Mouse (Mus musculus) neural tube, embryonic 14.5 days (tissue): ENCODE results near the gene Atg7. TPM values are rescaled to one million over a fixed set of nuclear protein-coding genes. Genes with fewer than 3 reads are reported as not detected.

Experiments
- ATAC-seq: fragments of 200-750 bp; cut with Nextera tagmentation; 2 replicates; pipeline ENCODE4 v1.8.0; 2017; ENCODE audit warnings: low read depth, mild to moderate bottlenecking, moderate TSS enrichment, moderate library complexity
- H3K27ac ChIP-seq: fragments of 300-500 bp; sonication (generic); 2 replicates; pipeline ENCODE4 v1.5.1; 2014; ENCODE audit warnings: low read depth, mild to moderate bottlenecking, control low read depth, low read length, moderate library complexity, mixed read lengths
- H3K27me3 ChIP-seq: fragments of 300-500 bp; sonication (generic); 2 replicates; pipeline ENCODE4 v1.6.1; 2014; ENCODE audit warnings: low read length; ENCODE audit not compliant: control insufficient read depth, insufficient read depth
- H3K36me3 ChIP-seq: fragments of 300-500 bp; sonication (generic); 2 replicates; pipeline ENCODE4 v1.6.1; 2014; ENCODE audit warnings: low read length, mixed read lengths; ENCODE audit not compliant: control insufficient read depth, insufficient read depth
- H3K4me1 ChIP-seq: fragments of 300-500 bp; sonication (generic); 2 replicates; pipeline ENCODE4 v1.6.1; 2014; ENCODE audit warnings: low read length; ENCODE audit not compliant: control insufficient read depth, insufficient read depth
- H3K4me2 ChIP-seq: fragments of 300-500 bp; sonication (generic); 2 replicates; pipeline ENCODE4 v1.6.1; 2014; ENCODE audit warnings: mild to moderate bottlenecking, low read depth, low read length, control low read depth
- H3K4me3 ChIP-seq: fragments of 300-500 bp; sonication (generic); 2 replicates; pipeline ENCODE4 v1.5.1; 2014; ENCODE audit warnings: low read depth, low read length, control low read depth, mixed read lengths
- H3K9ac ChIP-seq: fragments of 300-500 bp; sonication (generic); replicated peaks from 2 replicates; pipeline ENCODE4 v1.6.1; 2014; ENCODE audit warnings: low read depth, mild to moderate bottlenecking, control low read depth, low read length, mixed read lengths
- H3K9me3 ChIP-seq: fragments of 300-500 bp; sonication (generic); 2 replicates; pipeline ENCODE4 v1.6.1; 2016; ENCODE audit warnings: low read length; ENCODE audit not compliant: control insufficient read depth
- WGBS: fragments of 180-500 bp; shearing (Covaris S2); extraction: QIAGEN DNeasy Blood & Tissue Kit; methylation state at CpG from one replicate; pipeline ENCODE4 v1.1.7; 2014; 5-methylcytosine and 5-hydroxymethylcytosine counted together
- polyA plus RNA-seq: library from polyadenylated mRNA; unstranded; fragments of >200 nt; fragmentation: Nextera tagmentation; extraction: Ambion mirVana; gene quantifications from 2 replicates; pipeline ENCODE4 v1.2.1, GENCODE M21; 2014

Gene Atg7
- polyA plus RNA-seq, 1 experiment from 2014 or later, result 15.7 TPM

GRCm38 (mm10) chr6:114682092-114682711, 39.3 kb downstream of the Atg7 start:
- Histone ChIP-seq H3K27me3 (no peaks in the 10 kb centered on the region), H3K9ac (no peak overlapping the region), H3K36me3 (0 out of 2 replicates have a peak, but pooled peaks cover 4% of the 10 kb centered on the region), H3K27ac (no peak overlapping the region), H3K4me3 (no peak overlapping the region), H3K4me1 (no peaks in the 10 kb centered on the region), H3K4me2 (no peak overlapping the region), H3K9me3 (no peaks in the 10 kb centered on the region)
- no peak for ATAC-seq
- 16% methylated on average over 9 of the region's 9 CpGs for WGBS

DNA sequence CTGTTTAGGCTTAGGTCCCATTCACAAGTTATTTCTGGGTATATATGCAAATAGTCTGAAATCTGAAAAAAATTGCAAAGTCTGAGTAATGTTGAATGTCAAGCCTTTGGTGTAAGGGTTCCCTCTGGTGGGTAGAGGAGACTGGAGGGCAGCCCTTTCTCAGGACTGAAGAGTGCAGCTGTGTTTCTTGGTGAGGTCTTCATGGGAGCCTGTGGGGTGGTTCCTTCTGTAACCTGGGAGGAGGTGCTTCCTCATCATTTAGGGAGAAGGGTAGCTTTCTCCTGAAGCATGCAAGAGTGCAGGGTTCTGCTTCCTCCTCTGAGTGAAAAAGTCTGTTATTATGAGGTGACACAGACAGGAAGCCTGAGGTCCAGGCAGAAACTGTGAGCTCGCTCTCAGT, 40.8 kb downstream of the Atg7 start:
- ATAC-seq, result no peak
- Histone ChIP-seq H3K27me3 (no peaks in the 10 kb centered on the region), H3K4me1 (no peaks in the 10 kb centered on the region), H3K9me3 (no peaks in the 10 kb centered on the region), H3K9ac (no peak overlapping the region), H3K36me3 (0 out of 2 replicates have a peak, but pooled peaks cover 4% of the 10 kb centered on the region), H3K27ac (no peak overlapping the region), H3K4me2 (no peak overlapping the region), H3K4me3 (no peak overlapping the region)
- WGBS, result 91% methylated on average over 1 of the region's 1 CpGs

- H3K4me3 ChIP-seq, result no peak overlapping the region
- H3K36me3 ChIP-seq, result 0 out of 2 replicates have a peak, but pooled peaks cover 4% of the 10 kb centered on the region
- no peaks in the 10 kb centered on the region for H3K4me1 ChIP-seq
- no peaks in the 10 kb centered on the region for H3K27me3 ChIP-seq
- H3K27ac ChIP-seq, result no peak overlapping the region
- ATAC-seq, result no peak
- H3K4me2 ChIP-seq, result no peak overlapping the region
- WGBS, result 60% methylated on average over 3 of the region's 3 CpGs
- H3K9ac ChIP-seq, result no peak overlapping the region
- no peaks in the 10 kb centered on the region for H3K9me3 ChIP-seq
Measured at GRCm38 (mm10) chr6:114684407-114684806, 41.5 kb downstream of the Atg7 start.

DNA sequence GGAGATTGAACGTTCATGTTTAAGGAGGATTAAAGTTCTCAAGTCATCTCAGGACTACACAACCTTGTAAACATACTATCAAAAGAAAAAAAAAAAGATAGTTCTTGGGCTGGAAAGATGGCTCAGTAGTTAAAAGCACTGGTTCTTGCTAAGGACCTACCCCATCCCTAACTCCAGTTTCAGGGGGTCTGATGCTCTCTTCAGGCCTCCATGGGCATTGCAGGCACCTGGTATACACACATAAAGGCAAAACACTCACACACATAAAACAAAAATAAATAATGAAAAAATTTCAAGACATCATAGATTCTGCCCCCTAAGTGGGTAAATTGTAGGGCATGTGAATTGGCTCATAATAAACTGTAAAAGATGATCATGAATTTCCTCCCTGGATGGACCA, 42.5 kb downstream of the Atg7 start:
- no peaks in the 10 kb centered on the region for H3K36me3 ChIP-seq
- no peak overlapping the region for H3K4me3 ChIP-seq
- no peak overlapping the region for H3K9ac ChIP-seq
- no peak overlapping the region for H3K27ac ChIP-seq
- H3K9me3 ChIP-seq, result no peaks in the 10 kb centered on the region
- no peak overlapping the region for H3K4me2 ChIP-seq
- H3K4me1 ChIP-seq, result no peaks in the 10 kb centered on the region
- ATAC-seq, result no peak
- H3K27me3 ChIP-seq, result no peaks in the 10 kb centered on the region
- WGBS, result 91% methylated on average over 1 of the region's 1 CpGs

GRCm38 (mm10) chr6:114687035-114687434, 44.1 kb downstream of the Atg7 start:
- H3K27ac ChIP-seq, result no peak overlapping the region
- no peaks in the 10 kb centered on the region for H3K36me3 ChIP-seq
- WGBS, result 94% methylated on average over 1 of the region's 1 CpGs
- no peak overlapping the region for H3K4me2 ChIP-seq
- H3K4me3 ChIP-seq, result no peak overlapping the region
- H3K4me1 ChIP-seq, result no peaks in the 10 kb centered on the region
- H3K9ac ChIP-seq, result no peak overlapping the region
- no peaks in the 10 kb centered on the region for H3K9me3 ChIP-seq
- no peak for ATAC-seq
- H3K27me3 ChIP-seq, result no peaks in the 10 kb centered on the region

DNA sequence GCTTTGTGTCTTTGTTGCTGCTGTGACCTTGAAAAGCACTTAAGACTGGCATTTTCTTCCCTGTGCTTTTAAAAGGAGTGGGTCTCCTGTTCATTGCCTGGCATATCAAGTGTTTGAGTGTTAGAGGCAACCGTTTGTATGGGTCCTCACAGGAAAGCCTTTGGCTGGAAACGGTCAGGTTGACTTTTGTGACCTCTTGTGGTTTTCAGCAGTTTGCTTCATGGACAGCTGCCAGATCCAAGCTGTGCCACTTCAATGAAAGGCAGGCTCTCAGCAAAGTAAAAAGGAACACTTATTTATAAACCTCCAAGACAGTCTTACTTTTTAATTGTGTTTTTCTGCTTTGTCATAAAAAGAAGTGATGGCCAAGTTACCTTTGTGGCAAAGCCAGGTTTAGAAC, 47.8 kb downstream of the Atg7 start:
- Histone ChIP-seq H3K4me2 (no peak overlapping the region), H3K4me1 (no peaks in the 10 kb centered on the region), H3K4me3 (no peak overlapping the region), H3K9me3 (no peaks in the 10 kb centered on the region), H3K27ac (no peak overlapping the region), H3K27me3 (no peaks in the 10 kb centered on the region), H3K9ac (no peak overlapping the region), H3K36me3 (no peaks in the 10 kb centered on the region)
- WGBS, result 40% methylated on average over 2 of the region's 2 CpGs
- no peak for ATAC-seq

DNA sequence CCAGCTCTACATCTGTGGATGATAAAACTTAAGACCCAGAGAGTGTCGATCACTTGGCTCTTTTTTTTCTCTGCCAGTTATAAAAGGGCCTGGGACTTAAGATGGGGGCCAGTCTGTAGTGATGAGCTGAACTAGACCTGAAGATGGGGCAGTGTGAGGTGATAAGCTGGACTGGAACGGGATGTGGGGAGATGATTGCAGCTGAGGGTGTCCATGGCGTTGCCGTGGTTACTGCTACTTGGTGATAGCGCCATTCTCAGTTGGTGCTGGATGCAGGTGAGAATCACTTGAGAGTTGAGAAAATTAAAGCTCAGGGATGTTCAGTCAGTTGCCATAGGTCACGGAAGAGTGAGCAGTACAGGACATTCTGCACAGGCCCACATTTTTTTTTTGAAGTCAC, 48.6 kb downstream of the Atg7 start:
- no peak overlapping the region for H3K9ac ChIP-seq
- WGBS, result 79% methylated on average over 6 of the region's 6 CpGs
- no peaks in the 10 kb centered on the region for H3K4me1 ChIP-seq
- no peak overlapping the region for H3K4me2 ChIP-seq
- no peak overlapping the region for H3K27ac ChIP-seq
- H3K4me3 ChIP-seq, result no peak overlapping the region
- no peaks in the 10 kb centered on the region for H3K9me3 ChIP-seq
- H3K36me3 ChIP-seq, result no peaks in the 10 kb centered on the region
- H3K27me3 ChIP-seq, result no peaks in the 10 kb centered on the region
- ATAC-seq, result no peak

- no peak for ATAC-seq
- Histone ChIP-seq H3K4me1 (no peaks in the 10 kb centered on the region), H3K27me3 (no peaks in the 10 kb centered on the region), H3K9me3 (no peaks in the 10 kb centered on the region), H3K9ac (no peak overlapping the region), H3K4me2 (no peak overlapping the region), H3K4me3 (no peak overlapping the region), H3K36me3 (no peaks in the 10 kb centered on the region), H3K27ac (no peak overlapping the region)
- 69% methylated on average over 10 of the region's 10 CpGs for WGBS
Measured at GRCm38 (mm10) chr6:114692691-114693090, 49.8 kb downstream of the Atg7 start.

GRCm38 (mm10) chr6:114697646-114698490, 55.0 kb downstream of the Atg7 start:
- Histone ChIP-seq H3K9ac (no peak overlapping the region), H3K36me3 (no peaks in the 10 kb centered on the region), H3K4me1 (no peaks in the 10 kb centered on the region), H3K4me3 (no peak overlapping the region), H3K27me3 (no peaks in the 10 kb centered on the region), H3K4me2 (no peak overlapping the region), H3K27ac (no peak overlapping the region), H3K9me3 (no peaks in the 10 kb centered on the region)
- 44% methylated on average over 9 of the region's 9 CpGs for WGBS
- ATAC-seq, result 0 out of 2 replicates have a peak, but pooled peaks have one; percentile 60
